Mouse (Mus musculus): ENCODE results near the gene Cdk9. TPM values are rescaled to one million over a fixed set of nuclear protein-coding genes. Genes with fewer than 3 reads are reported as not detected.

Cdk9 gene
- polyA plus RNA-seq, 1 experiment from 2014 or later, result 79.2 TPM

- H3K27ac ChIP-seq (replicated peaks; ENCODE audit: low read depth, low read length), result no peak overlapping the region
- no peaks in the 10 kb centered on the region for H3K4me1 ChIP-seq (ENCODE audit: control insufficient read depth, insufficient read depth, low read length)
- 81% methylated on average over 19 of the region's 19 CpGs for WGBS
- H3K4me2 ChIP-seq (ENCODE audit: low read depth, low read length), result no peak overlapping the region
- no peaks in the 10 kb centered on the region for H3K9me3 ChIP-seq (replicated peaks; ENCODE audit: control insufficient read depth, low read length)
- ATAC-seq (replicated peaks; ENCODE audit: insufficient number of reproducible peaks, low FRiP score, low TSS enrichment, low read depth) (no peak), DNase-seq (ENCODE audit: low spot score) (no peak)
- H3K9ac ChIP-seq (replicated peaks; ENCODE audit: low read length), result no peak overlapping the region; the same call in 1 of the 2 replicates
- no peak overlapping the region for H3K4me3 ChIP-seq (ENCODE audit: low read depth, low read length)
- H3K27me3 ChIP-seq (ENCODE audit: control insufficient read depth, insufficient read depth, low read length), result no peaks in the 10 kb centered on the region
- H3K36me3 ChIP-seq (replicated peaks; ENCODE audit: control insufficient read depth, insufficient read depth, low read depth, low read length), result peaks cover 3% of the 10 kb centered on the region
Measured at GRCm38 (mm10) chr2:32680961-32681650, 31.8 kb downstream of the Cdk9 start.

GRCm38 (mm10) chr2:32680051-32680451, 32.8 kb downstream of the Cdk9 start:
- DNase-seq (ENCODE audit: low spot score), result no peak
- no peak overlapping the region for H3K4me3 ChIP-seq (ENCODE audit: low read depth, low read length)
- no peaks in the 10 kb centered on the region for H3K4me1 ChIP-seq (ENCODE audit: control insufficient read depth, insufficient read depth, low read length)
- no peaks in the 10 kb centered on the region for H3K9me3 ChIP-seq (replicated peaks; ENCODE audit: control insufficient read depth, low read length)
- no peaks in the 10 kb centered on the region for H3K27me3 ChIP-seq (ENCODE audit: control insufficient read depth, insufficient read depth, low read length)
- no peaks in the 10 kb centered on the region; the same call in 1 of the 2 replicates for H3K36me3 ChIP-seq (replicated peaks; ENCODE audit: control insufficient read depth, insufficient read depth, low read depth, low read length)
- H3K9ac ChIP-seq (replicated peaks; ENCODE audit: low read length), result no peak overlapping the region; the same call in 1 of the 2 replicates
- no peak for ATAC-seq (replicated peaks; ENCODE audit: insufficient number of reproducible peaks, low FRiP score, low TSS enrichment, low read depth)
- H3K27ac ChIP-seq (replicated peaks; ENCODE audit: low read depth, low read length), result no peak overlapping the region
- no peak overlapping the region for H3K4me2 ChIP-seq (ENCODE audit: low read depth, low read length)
- WGBS, result 50% methylated on average over 7 of the region's 7 CpGs

GRCm38 (mm10) chr2:32677683-32678082, 35.2 kb downstream of the Cdk9 start:
- DNase-seq (ENCODE audit: low spot score) (no peak), ATAC-seq (replicated peaks; ENCODE audit: insufficient number of reproducible peaks, low FRiP score, low TSS enrichment, low read depth) (no peak)
- H3K9ac ChIP-seq (replicated peaks; ENCODE audit: low read length), result no peak overlapping the region
- H3K27ac ChIP-seq (replicated peaks; ENCODE audit: low read depth, low read length), result no peak overlapping the region
- no peaks in the 10 kb centered on the region for H3K4me1 ChIP-seq (ENCODE audit: control insufficient read depth, insufficient read depth, low read length)
- H3K27me3 ChIP-seq (ENCODE audit: control insufficient read depth, insufficient read depth, low read length), result no peaks in the 10 kb centered on the region
- no peak overlapping the region for H3K4me3 ChIP-seq (ENCODE audit: low read depth, low read length)
- H3K9me3 ChIP-seq (replicated peaks; ENCODE audit: control insufficient read depth, low read length), result no peaks in the 10 kb centered on the region
- H3K4me2 ChIP-seq (ENCODE audit: low read depth, low read length), result no peak overlapping the region
- H3K36me3 ChIP-seq (replicated peaks; ENCODE audit: control insufficient read depth, insufficient read depth, low read depth, low read length), result no peaks in the 10 kb centered on the region
- WGBS, result 97% methylated on average over 7 of the region's 7 CpGs

GRCm38 (mm10) chr2:32676821-32677220, 36.1 kb downstream of the Cdk9 start:
- H3K4me3 ChIP-seq (ENCODE audit: low read depth, low read length), result no peak overlapping the region
- H3K36me3 ChIP-seq (replicated peaks; ENCODE audit: control insufficient read depth, insufficient read depth, low read depth, low read length), result no peaks in the 10 kb centered on the region
- no peaks in the 10 kb centered on the region for H3K4me1 ChIP-seq (ENCODE audit: control insufficient read depth, insufficient read depth, low read length)
- ATAC-seq (replicated peaks; ENCODE audit: insufficient number of reproducible peaks, low FRiP score, low TSS enrichment, low read depth) (no peak), DNase-seq (ENCODE audit: low spot score) (no peak)
- WGBS, result 84% methylated on average over 3 of the region's 3 CpGs
- no peak overlapping the region for H3K27ac ChIP-seq (replicated peaks; ENCODE audit: low read depth, low read length)
- H3K27me3 ChIP-seq (ENCODE audit: control insufficient read depth, insufficient read depth, low read length), result no peaks in the 10 kb centered on the region
- H3K4me2 ChIP-seq (ENCODE audit: low read depth, low read length), result no peak overlapping the region
- no peak overlapping the region for H3K9ac ChIP-seq (replicated peaks; ENCODE audit: low read length)
- H3K9me3 ChIP-seq (replicated peaks; ENCODE audit: control insufficient read depth, low read length), result no peaks in the 10 kb centered on the region

- H3K4me1 ChIP-seq (ENCODE audit: control insufficient read depth, insufficient read depth, low read length), result no peaks in the 10 kb centered on the region
- ATAC-seq (replicated peaks; ENCODE audit: insufficient number of reproducible peaks, low FRiP score, low TSS enrichment, low read depth) (no peak), DNase-seq (ENCODE audit: low spot score) (no peak)
- H3K9ac ChIP-seq (replicated peaks; ENCODE audit: low read length), result no peak overlapping the region
- no peaks in the 10 kb centered on the region for H3K27me3 ChIP-seq (ENCODE audit: control insufficient read depth, insufficient read depth, low read length)
- H3K27ac ChIP-seq (replicated peaks; ENCODE audit: low read depth, low read length), result no peak overlapping the region
- H3K4me2 ChIP-seq (ENCODE audit: low read depth, low read length), result no peak overlapping the region
- no peak overlapping the region for H3K4me3 ChIP-seq (ENCODE audit: low read depth, low read length)
- no peaks in the 10 kb centered on the region for H3K36me3 ChIP-seq (replicated peaks; ENCODE audit: control insufficient read depth, insufficient read depth, low read depth, low read length)
- H3K9me3 ChIP-seq (replicated peaks; ENCODE audit: control insufficient read depth, low read length), result no peaks in the 10 kb centered on the region
- WGBS, result 83% methylated on average over 16 of the region's 16 CpGs
Measured at GRCm38 (mm10) chr2:32673176-32673917, 39.5 kb downstream of the Cdk9 start.

- Histone ChIP-seq H3K27me3 (ENCODE audit: control insufficient read depth, insufficient read depth, low read length) (no peaks in the 10 kb centered on the region), H3K27ac (replicated peaks; ENCODE audit: low read depth, low read length) (no peak overlapping the region)
Measured at GRCm38 (mm10) chr2:32671907-32672595, 40.8 kb downstream of the Cdk9 start.

GRCm38 (mm10) chr2:32671147-32671546, 41.7 kb downstream of the Cdk9 start:
- H3K9me3 ChIP-seq (replicated peaks; ENCODE audit: control insufficient read depth, low read length), result no peaks in the 10 kb centered on the region
- no peaks in the 10 kb centered on the region for H3K36me3 ChIP-seq (replicated peaks; ENCODE audit: control insufficient read depth, insufficient read depth, low read depth, low read length)
- no peaks in the 10 kb centered on the region for H3K4me1 ChIP-seq (ENCODE audit: control insufficient read depth, insufficient read depth, low read length)
- no peak overlapping the region for H3K27ac ChIP-seq (replicated peaks; ENCODE audit: low read depth, low read length)
- H3K4me2 ChIP-seq (ENCODE audit: low read depth, low read length), result no peak overlapping the region
- no peak overlapping the region for H3K9ac ChIP-seq (replicated peaks; ENCODE audit: low read length)
- ATAC-seq (replicated peaks; ENCODE audit: insufficient number of reproducible peaks, low FRiP score, low TSS enrichment, low read depth) (no peak), DNase-seq (ENCODE audit: low spot score) (no peak)
- 92% methylated on average over 9 of the region's 9 CpGs for WGBS
- no peak overlapping the region for H3K4me3 ChIP-seq (ENCODE audit: low read depth, low read length)
- H3K27me3 ChIP-seq (ENCODE audit: control insufficient read depth, insufficient read depth, low read length), result no peaks in the 10 kb centered on the region

More at GRCm38 (mm10) chr2:32671907-32672595, 40.8 kb downstream of the Cdk9 start:
- Histone ChIP-seq H3K9ac (replicated peaks; ENCODE audit: low read length) (no peak overlapping the region), H3K4me1 (ENCODE audit: control insufficient read depth, insufficient read depth, low read length) (no peaks in the 10 kb centered on the region), H3K36me3 (replicated peaks; ENCODE audit: control insufficient read depth, insufficient read depth, low read depth, low read length) (no peaks in the 10 kb centered on the region), H3K4me2 (ENCODE audit: low read depth, low read length) (no peak overlapping the region), H3K9me3 (replicated peaks; ENCODE audit: control insufficient read depth, low read length) (no peaks in the 10 kb centered on the region), H3K4me3 (ENCODE audit: low read depth, low read length) (no peak overlapping the region)
- no peak for DNase-seq (ENCODE audit: low spot score)
- 70% methylated on average over 9 of the region's 9 CpGs for WGBS
- ATAC-seq (replicated peaks; ENCODE audit: insufficient number of reproducible peaks, low FRiP score, low TSS enrichment, low read depth), result no peak

GRCm38 (mm10) chr2:32669876-32670275, 43.0 kb downstream of the Cdk9 start:
- WGBS, result 88% methylated on average over 3 of the region's 3 CpGs
- Histone ChIP-seq H3K27ac (replicated peaks; ENCODE audit: low read depth, low read length) (no peak overlapping the region), H3K36me3 (replicated peaks; ENCODE audit: control insufficient read depth, insufficient read depth, low read depth, low read length) (no peaks in the 10 kb centered on the region), H3K4me1 (ENCODE audit: control insufficient read depth, insufficient read depth, low read length) (no peaks in the 10 kb centered on the region), H3K4me2 (ENCODE audit: low read depth, low read length) (no peak overlapping the region), H3K9me3 (replicated peaks; ENCODE audit: control insufficient read depth, low read length) (no peaks in the 10 kb centered on the region), H3K4me3 (ENCODE audit: low read depth, low read length) (no peak overlapping the region), H3K9ac (replicated peaks; ENCODE audit: low read length) (no peak overlapping the region), H3K27me3 (ENCODE audit: control insufficient read depth, insufficient read depth, low read length) (no peaks in the 10 kb centered on the region)
- no peak for DNase-seq (ENCODE audit: low spot score)
- ATAC-seq (replicated peaks; ENCODE audit: insufficient number of reproducible peaks, low FRiP score, low TSS enrichment, low read depth), result no peak

Data from embryonic facial prominence, embryonic 11.5 days (tissue).